Mouse (Mus musculus): ENCODE measurements at regions not wholly inside any gene's neighbourhood (a gene's known extent, or its start where the extent isn't known, plus 50 kb on each side); places are given as distances from the start of the nearest gene placed in this dataset.

DNA sequence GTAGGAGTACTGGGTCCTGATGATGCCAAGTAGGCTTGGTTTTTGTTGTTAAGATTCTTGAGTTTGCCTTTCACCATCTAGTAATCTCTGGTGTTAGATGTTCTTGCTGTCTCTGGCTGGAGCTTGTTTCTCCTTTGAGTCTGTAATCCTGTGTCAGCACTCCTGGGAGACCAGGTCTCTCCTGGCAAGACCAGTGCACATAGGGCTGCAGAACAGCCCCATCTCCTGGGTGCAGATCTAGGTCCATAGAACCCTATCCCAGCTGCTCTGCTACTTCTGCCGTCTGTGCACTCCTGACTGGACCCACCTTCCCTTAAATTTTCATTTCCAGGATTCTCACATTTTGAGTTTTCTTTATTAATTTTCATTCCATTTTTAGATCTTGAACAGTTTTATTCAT is 283.9 kb downstream of the Phkb start:
- Histone ChIP-seq H3K4me3 (ENCODE audit: low read depth, low read length) (no peak overlapping the region), H3K9me3 (ENCODE audit: control insufficient read depth, low read length) (no peaks in the 10 kb centered on the region), H3K4me2 (ENCODE audit: low read depth) (no peak overlapping the region), H3K9ac (ENCODE audit: low read length) (no peak overlapping the region), H3K36me3 (ENCODE audit: control insufficient read depth, insufficient read depth, low read length) (no peaks in the 10 kb centered on the region), H3K4me1 (ENCODE audit: control insufficient read depth, insufficient read depth, low read length) (no peaks in the 10 kb centered on the region), H3K27ac (ENCODE audit: low read depth, low read length) (no peak overlapping the region), H3K27me3 (ENCODE audit: control insufficient read depth, insufficient read depth, low read length) (no peaks in the 10 kb centered on the region)
- DNase-seq (ENCODE audit: low spot score): no peak
- WGBS: 96% methylated on average over 1 of the region's 1 CpGs
- ATAC-seq (ENCODE audit: insufficient read depth, low FRiP score, low TSS enrichment): no peak

All from neural tube, embryonic 11.5 days (tissue).